Mouse (Mus musculus): ENCODE measurements around the gene Cd180. TPM values are rescaled to one million over a fixed set of nuclear protein-coding genes. Genes with fewer than 3 reads are reported as not detected.

Cd180 gene
- polyA plus RNA-seq, 2 experiments: 1.4 to 1.6 TPM

DNA sequence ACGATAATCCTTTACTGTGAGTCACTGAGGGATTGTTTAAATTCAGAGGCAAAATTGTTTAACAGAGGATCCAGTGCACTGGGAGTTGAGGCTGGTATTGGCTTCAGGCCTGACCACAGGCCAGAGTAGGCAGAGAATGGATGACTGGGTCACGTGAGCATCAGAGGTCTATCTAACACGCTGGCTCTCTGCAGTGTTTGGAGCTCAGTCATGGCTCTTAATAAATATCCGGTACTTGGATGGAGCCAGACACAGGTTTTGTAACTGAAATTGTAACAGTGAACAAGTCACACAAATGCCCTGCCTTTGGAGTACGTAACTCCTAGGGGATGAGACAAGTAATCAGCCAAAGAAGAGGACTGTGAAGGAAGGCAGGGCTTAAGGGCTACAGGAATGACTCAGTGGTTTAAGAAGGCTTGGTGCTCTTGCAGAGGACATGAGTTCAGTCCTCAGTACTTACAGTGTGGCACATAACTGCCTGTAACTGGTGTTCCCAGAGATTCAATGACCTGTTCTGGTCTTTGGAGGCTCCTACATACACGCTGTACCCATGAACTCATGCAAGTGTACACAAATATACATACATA lies 41.0 kb upstream of the Cd180 start:
- H3K4me1 ChIP-seq (replicated peaks; ENCODE audit: control insufficient read depth in 2 of 2, insufficient read depth in 2 of 2, low read length in 1 of 2): no peaks in the 10 kb centered on the region; a peak in 1 of 4 replicates
- no peaks in the 10 kb centered on the region for H3K27me3 ChIP-seq (ENCODE audit: control insufficient read depth, insufficient read depth, low read length)
- H3K4me3 ChIP-seq (ENCODE audit: insufficient read depth in 1 of 2, low read depth in 2 of 2, low read length in 2 of 2): no peak overlapping the region
- H3K27ac ChIP-seq: no peak overlapping the region
- no peak overlapping the region for H3K9ac ChIP-seq (replicated peaks)
- WGBS (ENCODE audit: insufficient replicate concordance): 76% methylated on average over 6 of the region's 6 CpGs
- ATAC-seq (ENCODE audit: insufficient read depth): no peak
- no peak overlapping the region for H3K4me2 ChIP-seq (ENCODE audit: low read depth)
- H3K36me3 ChIP-seq (replicated peaks; ENCODE audit: control insufficient read depth, insufficient read depth, low read depth): no peaks in the 10 kb centered on the region
- DNase-seq (ENCODE audit: low read depth in 3 of 3, low spot score in 3 of 3): no peak
- no peak for TF ChIP-seq CTCF (IDR thresholded peaks at IDR 0.05; ENCODE audit: low read depth)
- H3K9me3 ChIP-seq (ENCODE audit: control insufficient read depth, low read length): no peaks in the 10 kb centered on the region

DNA sequence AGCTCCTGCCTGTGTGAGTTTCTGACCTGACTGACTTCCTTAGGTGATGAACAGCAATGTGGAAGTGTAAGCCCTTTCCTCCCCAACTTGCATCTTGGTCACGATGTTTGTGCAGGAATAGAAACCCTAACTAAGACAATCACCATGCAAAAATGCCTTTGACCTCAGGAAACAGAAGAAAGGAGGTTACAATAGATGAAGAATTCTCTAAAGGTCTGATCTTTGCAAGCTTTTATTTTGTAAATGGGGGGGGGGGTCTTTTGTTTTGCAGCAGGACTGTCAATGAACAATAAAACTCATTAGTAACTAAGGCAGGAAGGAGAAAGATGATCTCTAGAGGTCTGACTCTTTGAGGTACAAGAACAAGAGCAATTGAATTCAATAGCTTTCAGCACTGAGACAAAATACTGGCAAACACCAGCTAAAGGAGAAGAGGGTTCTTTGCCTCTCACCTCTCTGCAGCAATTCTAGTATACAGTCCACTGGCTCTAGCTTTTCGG lies 38.2 kb upstream of the Cd180 start:
- H3K4me3 ChIP-seq (ENCODE audit: insufficient read depth in 1 of 2, low read depth in 2 of 2, low read length in 2 of 2): no peak overlapping the region
- ATAC-seq (ENCODE audit: insufficient read depth) (no peak), DNase-seq (ENCODE audit: low read depth in 3 of 3, low spot score in 3 of 3) (no peak)
- H3K9ac ChIP-seq (replicated peaks): no peak overlapping the region
- no peak for TF ChIP-seq CTCF (IDR thresholded peaks at IDR 0.05; ENCODE audit: low read depth)
- no peak for TF ChIP-seq EP300 (IDR thresholded peaks at IDR 0.05; ENCODE audit: low read depth)
- H3K4me2 ChIP-seq (ENCODE audit: low read depth): no peak overlapping the region
- no peaks in the 10 kb centered on the region for H3K27me3 ChIP-seq (ENCODE audit: control insufficient read depth, insufficient read depth, low read length)
- H3K27ac ChIP-seq: no peak overlapping the region
- H3K9me3 ChIP-seq (ENCODE audit: control insufficient read depth, low read length): no peaks in the 10 kb centered on the region
- WGBS (ENCODE audit: insufficient replicate concordance): 46% methylated on average over 2 of the region's 2 CpGs
- H3K4me1 ChIP-seq (replicated peaks; ENCODE audit: control insufficient read depth in 2 of 2, insufficient read depth in 2 of 2, low read length in 1 of 2): no peaks in the 10 kb centered on the region; a peak in 1 of 4 replicates
- H3K36me3 ChIP-seq (replicated peaks; ENCODE audit: control insufficient read depth, insufficient read depth, low read depth): no peaks in the 10 kb centered on the region

DNA sequence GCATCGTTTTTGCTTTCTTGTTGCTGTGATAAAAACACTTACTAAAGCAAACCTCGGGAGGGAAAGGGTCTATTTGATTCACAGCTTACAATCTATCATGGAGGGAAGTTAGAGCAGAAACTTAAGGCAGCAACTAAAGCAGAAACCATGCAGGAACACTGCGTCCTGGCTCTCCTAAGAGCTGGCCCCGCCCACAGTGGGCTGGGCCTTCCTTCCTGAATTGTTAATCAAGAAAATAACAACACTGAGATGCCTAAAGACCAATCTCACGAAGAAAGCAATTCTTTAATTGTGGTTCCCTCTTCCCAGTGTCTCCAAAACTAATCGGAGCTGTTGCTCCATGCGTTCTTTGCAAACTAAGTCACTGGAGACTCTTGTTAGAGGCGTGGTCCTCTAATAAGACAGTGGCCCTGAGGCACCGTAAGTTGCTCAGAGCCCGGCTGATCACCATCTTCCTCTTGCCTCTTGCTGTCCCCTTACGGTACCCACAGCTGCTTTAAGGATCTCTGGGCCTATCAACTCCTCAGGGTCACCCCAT lies 37.1 kb upstream of the Cd180 start:
- Histone ChIP-seq H3K27ac (no peak overlapping the region), H3K4me1 (replicated peaks; ENCODE audit: control insufficient read depth in 2 of 2, insufficient read depth in 2 of 2, low read length in 1 of 2) (no peaks in the 10 kb centered on the region; a peak in 1 of 4 replicates), H3K36me3 (replicated peaks; ENCODE audit: control insufficient read depth, insufficient read depth, low read depth) (no peaks in the 10 kb centered on the region), H3K9me3 (ENCODE audit: control insufficient read depth, low read length) (no peaks in the 10 kb centered on the region), H3K27me3 (ENCODE audit: control insufficient read depth, insufficient read depth, low read length) (no peaks in the 10 kb centered on the region), H3K4me2 (ENCODE audit: low read depth) (no peak overlapping the region; the same call in 1 of the 2 replicates), H3K9ac (replicated peaks) (no peak overlapping the region), H3K4me3 (ENCODE audit: insufficient read depth in 1 of 2, low read depth in 2 of 2, low read length in 2 of 2) (no peak overlapping the region)
- WGBS (ENCODE audit: insufficient replicate concordance): 44% methylated on average over 11 of the region's 11 CpGs
- no peak for TF ChIP-seq CTCF (IDR thresholded peaks at IDR 0.05; ENCODE audit: low read depth)
- TF ChIP-seq EP300 (IDR thresholded peaks at IDR 0.05; ENCODE audit: low read depth): no peak
- ATAC-seq (ENCODE audit: insufficient read depth) (no peak), DNase-seq (ENCODE audit: low read depth in 3 of 3, low spot score in 3 of 3) (no peak)

DNA sequence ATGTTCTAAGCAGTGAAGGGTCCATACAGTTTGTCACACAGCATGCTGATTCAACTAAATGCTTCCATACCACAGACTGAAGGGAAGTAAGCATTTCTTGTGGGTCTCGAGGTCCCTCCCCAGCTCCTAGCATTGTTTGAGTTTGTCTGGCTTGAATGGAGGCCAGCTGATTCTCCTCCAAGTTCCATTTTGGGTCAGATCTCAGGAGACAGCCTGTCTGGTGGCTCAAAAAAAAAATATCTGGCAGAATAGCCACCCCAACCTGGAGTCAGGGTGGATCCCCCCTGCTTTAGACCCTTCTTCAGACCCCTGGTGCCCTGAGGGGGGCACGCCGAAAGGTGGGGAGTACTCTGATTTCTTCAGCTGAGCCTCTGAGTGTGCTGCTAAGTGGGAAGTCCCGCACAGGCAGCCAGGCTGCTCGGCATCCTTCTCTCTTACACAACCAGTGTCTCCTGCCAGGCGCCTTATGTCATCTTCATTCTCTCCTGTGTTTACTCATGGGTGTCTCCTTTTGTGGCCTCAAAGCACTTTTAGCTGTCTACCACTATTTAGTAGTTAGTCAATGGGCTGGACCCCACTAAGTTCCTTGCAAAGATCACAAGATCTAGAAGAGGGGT lies 35.0 kb upstream of the Cd180 start:
- no peaks in the 10 kb centered on the region; a peak in 1 of 4 replicates for H3K4me1 ChIP-seq (replicated peaks; ENCODE audit: control insufficient read depth in 2 of 2, insufficient read depth in 2 of 2, low read length in 1 of 2)
- no peaks in the 10 kb centered on the region for H3K36me3 ChIP-seq (replicated peaks; ENCODE audit: control insufficient read depth, insufficient read depth, low read depth)
- H3K27ac ChIP-seq: no peak overlapping the region
- H3K27me3 ChIP-seq (ENCODE audit: control insufficient read depth, insufficient read depth, low read length): no peaks in the 10 kb centered on the region
- H3K9ac ChIP-seq (replicated peaks): no peak overlapping the region
- DNase-seq (ENCODE audit: low read depth in 3 of 3, low spot score in 3 of 3) (no peak), ATAC-seq (ENCODE audit: insufficient read depth) (no peak)
- no peaks in the 10 kb centered on the region for H3K9me3 ChIP-seq (ENCODE audit: control insufficient read depth, low read length)
- no peak overlapping the region for H3K4me2 ChIP-seq (ENCODE audit: low read depth)
- 57% methylated on average over 6 of the region's 6 CpGs for WGBS (ENCODE audit: insufficient replicate concordance)
- no peak overlapping the region for H3K4me3 ChIP-seq (ENCODE audit: insufficient read depth in 1 of 2, low read depth in 2 of 2, low read length in 2 of 2)
- TF ChIP-seq EP300 (IDR thresholded peaks at IDR 0.05; ENCODE audit: low read depth): no peak
- no peak for TF ChIP-seq CTCF (IDR thresholded peaks at IDR 0.05; ENCODE audit: low read depth)

DNA sequence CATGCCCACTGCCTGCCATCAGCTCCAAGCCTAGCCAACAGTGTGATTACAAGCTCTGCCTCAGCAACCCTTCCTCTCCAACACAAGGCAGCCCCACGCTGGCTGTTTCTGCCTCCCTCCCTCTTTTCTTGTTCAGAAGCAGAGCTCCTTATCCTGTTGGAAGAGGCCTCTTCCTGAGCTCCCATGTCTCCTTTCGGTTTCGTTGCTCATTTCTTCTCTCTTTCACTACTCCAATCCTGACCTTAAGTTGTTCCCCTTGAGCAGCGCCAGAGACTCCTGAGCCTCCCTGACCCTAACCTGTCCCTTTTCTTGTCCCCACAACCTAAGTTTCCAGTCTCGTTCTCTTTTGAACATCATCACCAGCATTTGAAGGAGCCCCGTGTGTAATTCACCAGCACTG lies 29.3 kb upstream of the Cd180 start:
- Histone ChIP-seq H3K9me3 (ENCODE audit: control insufficient read depth, low read length) (no peaks in the 10 kb centered on the region), H3K4me1 (replicated peaks; ENCODE audit: control insufficient read depth in 2 of 2, insufficient read depth in 2 of 2, low read length in 1 of 2) (peaks cover 0 to 6% of the 10 kb centered on the region in 2 experiments; a peak in 2 of 4 replicates), H3K4me3 (ENCODE audit: insufficient read depth in 1 of 2, low read depth in 2 of 2, low read length in 2 of 2) (no peak overlapping the region), H3K27ac (no peak overlapping the region), H3K4me2 (ENCODE audit: low read depth) (no peak overlapping the region), H3K36me3 (replicated peaks; ENCODE audit: control insufficient read depth, insufficient read depth, low read depth) (no peaks in the 10 kb centered on the region), H3K9ac (replicated peaks) (no peak overlapping the region), H3K27me3 (ENCODE audit: control insufficient read depth, insufficient read depth, low read length) (peaks cover 2% of the 10 kb centered on the region; the same call in 1 of the 2 replicates)
- WGBS (ENCODE audit: insufficient replicate concordance): 19% methylated on average over 6 of the region's 6 CpGs
- ATAC-seq (ENCODE audit: insufficient read depth) (no peak), DNase-seq (ENCODE audit: low read depth in 3 of 3, low spot score in 3 of 3) (no peak)
- no peak for TF ChIP-seq CTCF (IDR thresholded peaks at IDR 0.05; ENCODE audit: low read depth)
- TF ChIP-seq EP300 (IDR thresholded peaks at IDR 0.05; ENCODE audit: low read depth): no peak

Data from liver, embryonic 14.5 days (tissue).